Mouse (Mus musculus): ENCODE measurements around the gene B4galt4.
"Not testable (repeated sequence)": the region's sequence is repeated elsewhere in the genome, so short reads cannot be mapped to it uniquely, and the experiment has no call there.

The B4galt4 gene

DNA sequence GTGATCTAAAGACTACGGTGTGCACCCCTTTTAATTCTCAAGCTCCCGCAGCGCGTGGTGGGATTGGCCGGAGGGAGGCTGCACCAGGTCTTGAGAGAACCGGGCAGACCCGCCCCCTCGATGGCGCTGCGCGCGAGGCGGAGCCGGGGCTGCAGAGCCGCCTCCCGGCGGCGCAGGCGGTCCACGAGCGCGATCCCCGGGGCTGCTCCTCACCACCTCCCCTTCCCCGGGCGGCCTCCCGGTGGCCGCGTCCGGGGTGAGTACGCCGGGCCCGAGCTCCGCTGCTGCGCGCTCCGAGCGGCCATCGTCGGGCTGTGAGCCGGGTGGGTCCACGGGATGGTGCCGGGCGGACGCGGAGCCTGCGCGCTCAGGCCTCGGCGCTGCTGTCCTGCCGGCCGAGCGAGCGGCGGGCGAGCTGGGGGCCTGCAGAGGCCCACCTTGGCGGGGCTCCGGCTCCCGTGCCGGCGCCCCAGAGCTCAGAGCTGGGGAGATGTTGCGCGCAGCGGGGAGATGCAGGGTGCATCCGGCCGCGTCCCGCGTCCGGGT, at the start of gene B4galt4:
TSS of gene B4galt4 (plus strand) at position 152 of the 546 bp plus-strand sequence.
- no peak for DNase-seq (ENCODE audit: low read depth, low spot score)

DNA sequence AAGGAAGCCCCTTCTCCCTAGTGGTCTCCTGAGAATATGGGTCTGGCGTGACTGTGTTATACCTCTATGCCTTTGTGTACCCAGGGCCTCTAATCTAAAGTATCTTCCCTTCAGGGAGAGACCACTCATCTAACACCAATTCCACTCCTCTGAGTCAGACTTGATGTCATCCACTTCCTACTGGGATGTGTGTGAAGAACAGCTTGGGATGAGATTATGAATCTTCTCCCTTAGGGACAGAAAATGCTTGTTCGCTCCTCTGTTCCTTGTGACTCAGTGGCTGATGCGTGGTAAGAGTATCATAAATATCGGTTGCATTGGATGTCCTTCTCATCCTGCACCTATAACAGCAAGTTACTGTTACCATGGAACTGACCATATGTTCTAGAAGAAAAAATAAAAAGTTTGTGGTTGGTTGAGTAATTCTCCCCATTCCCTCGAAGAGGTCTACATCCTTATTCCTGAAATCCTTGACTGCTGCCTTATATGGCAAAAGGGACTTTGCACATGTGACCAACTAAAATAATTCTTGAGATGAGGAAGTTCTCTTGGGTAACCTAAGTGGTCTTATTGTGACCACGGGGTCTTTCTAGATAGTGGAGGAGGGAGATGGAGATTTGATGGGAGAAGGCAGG, 47.0 kb upstream of the B4galt4 start:
- no peak for DNase-seq (ENCODE audit: low read depth, low spot score)

DNA sequence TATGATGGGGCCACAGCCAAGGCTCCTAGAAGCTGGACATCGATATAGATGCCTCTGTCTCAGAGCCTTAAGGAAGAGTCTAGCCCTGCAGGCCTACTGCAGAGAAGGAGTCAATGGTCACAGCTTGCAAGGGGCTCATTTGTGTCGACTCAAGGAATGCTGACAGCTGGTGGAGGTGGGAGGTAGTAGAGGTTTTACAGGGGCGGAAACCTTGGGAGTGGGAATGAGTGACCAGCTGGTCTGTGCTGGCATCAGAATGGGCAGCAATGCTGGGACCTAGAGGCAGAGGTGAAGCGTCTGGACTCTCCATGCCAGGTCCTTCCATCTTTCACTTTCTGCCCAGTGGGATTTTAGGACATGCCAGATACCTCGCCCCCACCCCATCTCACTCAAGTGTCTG, 46.5 kb upstream of the B4galt4 start:
- no peak for DNase-seq (ENCODE audit: low read depth, low spot score)

DNA sequence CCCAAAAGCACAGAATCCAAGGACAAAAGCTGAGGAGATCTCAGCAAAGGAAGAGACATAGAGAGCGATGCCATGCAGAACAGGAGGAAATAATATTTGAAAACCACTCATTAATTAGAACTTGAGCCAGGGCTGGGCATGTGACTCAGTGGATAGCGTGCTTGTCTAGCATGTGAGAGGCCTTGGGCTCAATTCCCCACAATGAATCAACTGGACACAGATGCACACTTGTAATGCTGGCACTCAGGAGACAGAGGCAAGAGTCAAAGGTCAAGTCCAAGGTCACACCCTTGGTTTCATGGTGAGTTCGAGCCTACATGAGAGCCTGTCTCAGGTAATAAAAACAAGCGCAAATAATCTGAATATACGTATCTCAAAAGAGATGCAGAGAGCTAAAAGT, 44.5 kb upstream of the B4galt4 start:
- no peak for DNase-seq (ENCODE audit: low read depth, low spot score)

DNA sequence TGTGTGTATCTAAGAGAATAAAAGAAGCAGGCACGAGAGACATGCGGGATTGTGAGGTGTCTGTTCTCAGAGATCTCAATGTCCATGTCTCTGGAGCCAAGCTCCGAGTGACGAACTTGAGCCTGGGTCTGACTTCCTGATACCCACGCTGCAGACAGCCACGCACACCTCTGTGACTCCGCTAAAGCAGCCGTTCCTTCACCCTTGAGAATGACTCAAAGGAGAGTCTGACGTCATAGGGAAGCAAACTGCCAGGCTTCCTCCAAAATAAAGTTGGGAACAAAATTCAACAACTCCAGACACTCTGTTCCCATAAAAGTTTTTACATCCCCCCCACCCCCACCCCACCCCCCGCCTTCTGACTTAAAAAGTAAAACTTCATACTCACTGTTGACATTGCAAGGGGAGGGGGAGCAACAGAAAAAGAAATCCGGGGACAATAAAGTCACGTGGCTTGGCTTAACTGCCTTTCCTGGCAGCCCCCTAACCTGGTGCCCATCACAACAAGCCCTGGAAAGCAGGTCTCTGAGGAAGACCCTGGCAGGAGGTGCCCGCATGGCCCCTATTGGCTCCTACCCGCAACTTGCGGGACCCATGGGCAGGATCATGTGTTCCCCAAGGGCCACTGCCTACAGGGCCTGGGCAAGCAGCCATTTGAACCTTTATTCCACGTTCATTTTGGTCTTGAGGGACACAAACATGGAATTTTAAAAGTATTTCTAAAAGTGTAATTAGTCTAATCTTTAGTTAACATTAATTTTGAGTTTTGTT, 41.5 kb upstream of the B4galt4 start:
- no peak for DNase-seq (ENCODE audit: low read depth, low spot score)

DNA sequence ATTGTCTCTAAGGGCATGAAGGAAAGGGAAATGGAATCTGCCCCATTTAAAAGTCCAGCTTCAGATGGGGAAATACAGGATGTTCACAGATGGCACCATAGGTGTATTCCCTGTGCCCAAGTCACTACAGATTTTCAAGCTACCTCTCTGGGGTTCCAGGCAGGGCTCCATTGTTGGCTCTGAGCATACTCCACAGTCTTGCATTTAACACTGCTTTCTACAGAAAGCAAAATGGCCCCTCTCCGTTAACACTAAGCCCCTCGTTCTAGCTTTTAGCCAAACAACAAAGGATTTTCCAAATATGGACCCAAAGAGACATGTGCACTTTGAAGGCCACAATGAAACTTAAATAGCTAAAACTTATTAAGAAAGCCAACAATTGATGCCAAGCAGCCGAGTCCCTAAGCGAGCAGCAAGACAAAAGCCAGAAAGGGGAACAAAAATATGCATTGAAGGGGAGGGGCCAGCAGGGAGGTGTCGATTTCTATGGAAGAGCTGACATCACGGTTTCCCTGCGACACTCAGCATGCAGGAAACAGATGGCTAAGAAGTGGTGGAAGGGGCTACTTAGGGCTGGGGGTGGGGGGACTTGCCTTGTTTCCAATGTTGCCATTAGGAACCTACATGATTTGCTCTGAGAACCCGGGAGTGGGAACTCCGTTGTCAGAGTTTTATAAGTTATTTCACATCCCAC, 40.4 kb upstream of the B4galt4 start:
- no peak for DNase-seq (ENCODE audit: low read depth, low spot score)

DNA sequence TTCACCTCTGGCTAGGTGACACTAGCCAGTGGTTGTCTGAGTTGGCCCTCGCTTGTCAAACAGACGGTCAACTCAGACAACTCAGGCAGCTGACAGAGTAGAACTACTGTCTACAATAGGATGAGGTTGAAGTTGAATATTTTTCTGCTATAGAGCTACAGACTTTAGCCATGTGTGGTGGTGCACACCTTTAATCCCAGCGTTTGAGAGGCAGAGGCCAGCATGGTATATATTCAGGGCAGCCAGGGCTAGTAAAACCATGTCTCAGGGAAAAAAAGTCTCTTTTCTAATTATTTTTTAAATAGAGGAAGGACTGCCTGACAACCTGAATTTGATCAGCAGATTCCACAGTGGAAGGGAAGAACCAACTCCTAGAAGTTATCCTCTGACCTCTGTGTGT, 39.7 kb upstream of the B4galt4 start:
- DNase-seq (ENCODE audit: low read depth, low spot score): no peak

DNA sequence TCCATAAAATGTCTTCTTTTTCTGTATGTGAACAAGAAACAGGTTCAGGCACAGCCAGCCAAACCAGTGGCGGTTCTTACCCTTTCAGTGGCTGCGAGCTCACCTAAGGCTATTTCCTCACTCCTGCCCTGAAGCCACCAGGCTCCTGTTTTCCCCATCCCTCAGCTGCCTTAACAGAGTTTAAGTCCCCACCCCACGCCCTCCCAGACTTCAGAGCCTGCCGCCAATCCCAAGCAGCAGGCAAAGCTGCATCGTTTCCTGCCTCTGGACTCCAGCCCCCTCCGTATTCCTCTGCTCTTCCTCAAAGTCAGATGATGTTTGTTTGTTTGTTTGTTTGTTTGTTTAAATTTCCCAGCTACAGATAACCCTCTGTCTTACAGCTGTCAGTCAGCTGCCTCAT, 38.6 kb upstream of the B4galt4 start:
- DNase-seq (ENCODE audit: low read depth, low spot score): no peak

DNA sequence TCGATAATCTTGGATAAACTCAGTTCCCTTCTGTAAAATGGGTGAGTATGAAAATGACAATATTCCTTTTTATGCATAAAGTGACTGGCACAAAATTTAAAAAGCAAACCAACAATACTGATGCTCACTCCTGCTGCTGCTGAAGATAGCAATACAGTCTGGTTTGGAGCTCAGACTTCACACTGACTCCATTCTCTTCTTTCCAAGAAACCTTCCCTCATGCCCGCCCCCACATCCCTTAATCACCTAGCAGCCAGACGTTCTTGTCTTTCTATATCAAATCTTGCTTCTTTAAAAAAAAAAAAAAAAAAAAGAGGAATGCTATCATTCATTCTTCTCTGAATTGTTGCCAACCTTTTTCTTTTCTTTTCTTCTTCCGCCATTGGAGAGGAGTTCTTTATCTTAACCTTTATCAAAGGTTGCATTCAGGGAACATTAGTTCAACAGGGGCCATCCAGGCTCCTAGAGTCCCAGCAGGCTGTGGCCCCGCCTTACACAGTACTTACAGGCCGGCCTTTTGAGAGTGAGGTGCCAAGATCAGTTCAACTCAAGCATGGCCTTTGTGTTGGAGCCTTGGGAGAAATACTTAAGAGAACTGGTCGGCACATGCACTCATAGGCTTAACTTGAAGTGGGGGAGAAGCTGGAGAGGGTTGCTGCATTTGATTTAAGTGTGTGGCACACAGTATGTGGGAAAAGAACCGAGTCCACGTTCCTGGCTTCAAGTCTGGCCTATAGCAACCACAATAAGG, 36.4 kb upstream of the B4galt4 start:
- no peak for DNase-seq (ENCODE audit: low read depth, low spot score)

DNA sequence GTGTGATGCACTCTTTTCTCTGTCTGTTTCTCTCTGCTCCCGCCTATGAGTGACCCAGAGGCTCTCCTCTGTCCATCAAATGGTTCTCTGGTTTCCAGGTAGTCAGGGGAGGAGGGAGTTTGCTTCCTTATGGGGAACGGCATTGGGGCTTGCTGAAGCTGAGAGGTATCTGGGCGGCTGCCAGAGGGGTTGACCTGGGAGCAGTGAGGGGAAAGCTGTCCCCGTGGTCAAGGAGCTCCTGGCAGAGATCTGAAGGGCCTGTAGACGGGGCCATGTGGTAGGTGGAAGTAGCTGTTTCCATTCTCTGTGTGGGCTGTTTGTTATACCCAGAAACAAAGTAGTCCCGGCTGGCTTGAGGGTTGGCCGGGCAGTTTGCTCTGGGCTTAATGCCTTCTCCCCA, 35.3 kb upstream of the B4galt4 start:
- DNase-seq (ENCODE audit: low read depth, low spot score): no peak

DNA sequence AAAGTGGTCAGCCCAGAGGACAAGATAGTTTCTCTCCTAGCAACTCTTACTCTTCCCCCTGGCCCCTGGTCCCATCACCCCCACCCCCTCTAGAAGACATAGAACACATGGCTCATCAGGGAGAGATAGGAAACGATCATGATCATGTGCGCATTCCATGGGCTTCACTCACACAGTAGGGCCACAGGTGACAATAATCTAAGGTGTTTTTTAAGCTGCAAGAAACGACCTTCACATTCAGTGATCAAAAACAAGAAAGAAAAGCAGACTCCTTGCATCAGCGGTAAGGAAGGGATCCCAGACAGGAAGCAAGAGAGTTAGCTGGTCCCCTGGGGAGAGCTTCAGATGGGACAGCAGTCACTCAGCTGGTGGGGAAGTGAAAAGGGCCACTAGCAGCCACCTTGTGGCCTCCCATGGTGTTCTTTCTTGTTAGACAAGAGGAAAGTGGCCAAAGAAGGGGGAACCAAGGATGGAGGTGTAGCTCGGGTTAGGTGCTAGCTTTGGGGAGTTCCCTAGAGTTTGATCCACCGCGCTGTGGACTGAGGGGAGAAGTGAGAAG, 33.0 kb upstream of the B4galt4 start:
- no peak for DNase-seq (ENCODE audit: low read depth, low spot score)

DNA sequence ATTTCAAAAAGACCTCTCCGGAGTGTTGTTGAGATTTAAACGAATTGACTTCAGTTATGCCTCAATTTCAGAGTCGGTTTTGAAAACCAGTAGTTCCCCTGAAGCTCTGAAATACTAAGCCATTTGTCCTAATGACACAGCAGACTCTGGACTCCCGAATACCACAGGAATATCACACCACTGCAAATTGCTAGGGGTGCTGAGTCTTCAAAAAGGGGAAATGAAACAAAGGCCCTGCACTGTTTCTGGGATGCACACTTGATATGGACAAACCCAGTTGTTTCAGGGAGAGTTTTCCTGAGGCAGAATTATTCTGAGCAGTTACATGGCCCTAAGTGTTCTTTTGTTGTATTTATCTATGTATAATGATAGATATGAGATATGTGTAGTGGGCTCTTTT, 30.8 kb upstream of the B4galt4 start:
- DNase-seq (ENCODE audit: low read depth, low spot score): no peak

DNA sequence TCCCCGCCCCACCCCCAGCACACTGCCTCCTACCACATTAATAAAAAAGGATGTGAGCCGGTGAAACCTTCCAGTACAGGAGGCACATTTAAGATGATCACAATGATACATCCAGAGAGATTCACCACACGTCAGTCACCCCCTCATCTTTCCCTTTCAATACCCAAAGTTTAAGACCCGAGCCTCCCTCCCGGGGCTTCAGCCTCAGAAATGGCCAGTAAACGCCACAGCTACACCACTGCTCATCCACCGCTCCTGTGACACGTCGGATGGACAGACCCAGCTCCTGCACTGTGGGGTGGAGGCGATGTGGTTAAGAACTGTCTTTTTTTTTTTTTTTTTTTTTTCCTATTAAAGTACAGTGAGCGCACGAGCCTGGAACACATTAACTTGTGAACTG, 30.0 kb upstream of the B4galt4 start:
- DNase-seq (ENCODE audit: low read depth, low spot score): no peak

DNA sequence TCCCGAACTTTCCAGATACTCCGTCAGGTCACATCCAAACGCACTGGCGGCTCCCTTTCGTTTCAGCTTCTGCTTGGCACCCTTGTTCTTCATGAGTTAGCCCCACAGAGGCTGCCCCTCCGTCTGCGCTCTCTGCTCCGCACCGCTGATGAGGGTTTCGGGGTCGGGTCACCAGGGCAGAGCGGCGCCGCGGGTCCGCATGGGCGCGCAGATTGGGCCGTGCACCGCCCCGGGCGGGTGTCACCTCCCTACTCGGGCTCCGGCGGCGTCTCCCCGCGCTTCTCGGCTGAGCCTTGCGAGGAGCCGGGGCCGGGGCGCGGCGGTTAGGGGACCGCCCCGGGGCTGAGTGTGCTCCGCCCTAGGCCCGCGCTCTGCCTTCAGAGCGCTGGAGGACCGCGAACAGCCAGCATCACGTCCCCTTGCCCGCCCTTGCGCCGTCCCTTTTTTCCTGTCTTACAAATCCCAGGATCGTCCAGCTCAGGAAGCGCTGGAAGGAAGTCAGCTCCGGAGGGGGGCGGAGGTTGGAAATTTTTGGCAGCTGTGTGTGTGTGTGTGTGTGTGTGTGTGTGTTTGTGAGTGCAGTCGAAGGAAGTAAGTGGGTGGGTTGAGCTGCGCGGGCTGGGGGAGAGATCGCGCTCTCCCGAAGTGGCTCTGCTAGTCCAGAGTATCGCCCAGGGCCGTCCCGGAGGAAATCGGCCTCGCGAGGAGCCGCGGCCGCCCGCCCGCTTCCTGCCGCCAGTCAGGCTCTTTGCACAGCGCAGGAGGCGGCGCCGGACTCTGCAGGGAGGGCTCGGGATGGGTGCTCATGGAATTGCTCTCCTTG, 29.3 kb upstream of the B4galt4 start, which contains the start of gene Arhgap31:
TSS of gene Arhgap31 (minus strand) at position 694 of the 823 bp plus-strand sequence.
- DNase-seq (ENCODE audit: low read depth, low spot score): no peak

DNA sequence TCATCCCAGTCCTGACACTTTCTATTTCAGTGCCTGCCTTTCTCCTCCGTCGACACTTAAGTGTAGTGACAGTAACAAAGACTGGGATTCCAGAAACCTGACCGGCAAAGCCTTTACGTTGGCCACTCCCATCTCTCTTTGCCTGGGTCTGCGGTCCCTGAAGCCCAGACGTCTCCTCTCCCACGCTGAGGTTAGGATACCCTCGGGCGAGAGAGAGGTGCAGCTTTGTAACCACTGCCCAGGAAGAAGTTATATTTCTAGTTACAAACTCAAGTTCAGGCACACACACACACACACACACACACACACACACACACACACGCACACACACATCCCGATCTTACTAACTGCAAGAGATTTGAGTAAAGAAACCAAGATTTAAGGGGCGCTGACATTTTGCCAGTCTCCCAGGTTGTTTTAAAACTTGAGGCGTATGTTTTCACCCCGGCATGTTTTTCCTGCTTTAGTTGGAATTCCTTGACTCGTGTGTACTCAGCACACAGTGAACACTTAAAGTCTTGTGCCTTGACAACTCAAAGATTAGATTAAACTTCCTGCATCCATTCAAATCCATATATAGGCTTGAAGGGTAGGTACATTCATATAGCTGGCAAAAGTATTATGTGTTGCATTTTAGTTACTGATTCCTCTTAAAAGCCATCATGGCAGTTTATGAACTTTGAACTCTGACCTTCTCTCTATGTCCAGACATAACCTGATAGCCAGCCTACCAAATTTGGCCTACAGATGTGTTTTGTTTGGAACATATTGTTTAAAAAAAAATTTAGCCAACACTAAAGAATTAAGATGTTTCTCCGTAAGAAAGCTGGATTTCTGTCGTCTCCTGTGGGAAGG, 28.4 kb upstream of the B4galt4 start:
- DNase-seq (ENCODE audit: low read depth, low spot score): no peak

DNA sequence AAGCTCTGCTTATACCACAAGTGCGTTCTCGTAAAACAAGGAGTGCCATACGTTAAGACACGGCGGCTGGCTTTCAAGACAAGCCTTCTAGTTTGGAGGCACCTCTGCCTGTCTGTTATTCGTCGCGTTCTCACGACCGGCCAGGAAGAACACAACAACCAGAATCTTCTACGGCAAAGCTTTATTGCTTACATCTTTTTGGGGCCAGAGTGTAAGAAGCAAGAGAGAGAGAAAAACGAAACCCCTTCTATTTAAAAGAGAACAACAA, 27.9 kb upstream of the B4galt4 start:
- DNase-seq (ENCODE audit: low read depth, low spot score): not testable (repeated sequence)

DNA sequence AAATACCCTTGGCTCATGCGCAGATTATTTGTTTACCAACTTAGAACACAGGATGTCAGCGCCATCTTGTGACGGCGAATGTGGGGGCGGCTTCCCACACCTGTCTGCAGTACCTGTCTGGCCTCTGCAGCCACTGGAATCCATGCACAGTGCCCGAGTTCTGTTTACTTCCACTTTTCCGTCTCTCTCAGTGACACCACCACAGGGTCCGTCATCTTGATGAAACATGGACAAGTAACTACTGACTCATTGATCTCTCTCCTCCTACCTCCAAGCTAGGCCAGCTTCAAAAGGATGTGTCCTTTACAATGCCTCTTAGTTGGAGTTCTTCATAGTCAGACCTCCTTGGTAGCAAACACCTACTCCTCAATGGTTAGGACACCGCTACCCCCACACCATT, 20.7 kb upstream of the B4galt4 start:
- DNase-seq (ENCODE audit: low read depth, low spot score): no peak

DNA sequence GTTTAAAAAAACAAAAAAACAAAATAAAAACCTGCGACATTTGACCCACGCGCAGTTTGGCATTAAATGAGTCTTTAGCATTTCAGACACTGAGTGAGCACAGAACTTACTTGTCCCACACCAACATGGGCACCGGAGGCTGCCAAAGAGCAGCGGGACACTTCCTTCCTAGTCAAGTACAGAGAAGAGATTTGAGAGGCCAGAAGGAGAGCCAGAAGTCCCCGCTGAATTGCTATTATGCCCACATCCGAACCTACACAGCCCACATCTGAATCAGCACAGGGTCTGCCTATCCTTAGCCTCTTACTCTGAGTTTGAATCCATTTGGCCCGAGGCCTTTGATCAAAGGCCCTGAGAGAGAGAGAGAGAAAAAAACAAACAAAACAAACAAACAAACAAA, 17.8 kb upstream of the B4galt4 start:
- no peak for DNase-seq (ENCODE audit: low read depth, low spot score)

DNA sequence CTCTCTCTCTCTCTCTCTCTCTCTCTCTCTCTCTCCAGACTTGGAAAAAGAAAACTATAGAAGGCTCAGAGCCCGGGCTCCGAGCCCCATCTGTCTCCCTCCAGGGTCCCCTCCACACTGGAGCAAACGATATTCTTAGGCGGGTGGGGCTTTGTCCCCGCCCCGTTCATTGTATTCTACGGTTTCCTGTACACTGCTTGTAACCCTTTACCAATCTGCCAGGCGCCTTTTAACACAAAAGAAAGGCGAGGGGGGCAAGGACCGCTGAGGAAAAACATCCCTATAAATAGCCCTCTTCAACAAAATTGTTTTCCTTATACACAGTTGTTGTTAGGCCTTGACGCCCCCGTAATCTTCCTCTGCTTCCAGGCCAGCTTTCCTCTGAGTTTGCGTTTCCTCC, 17.1 kb upstream of the B4galt4 start:
- DNase-seq (ENCODE audit: low read depth, low spot score): no peak

DNA sequence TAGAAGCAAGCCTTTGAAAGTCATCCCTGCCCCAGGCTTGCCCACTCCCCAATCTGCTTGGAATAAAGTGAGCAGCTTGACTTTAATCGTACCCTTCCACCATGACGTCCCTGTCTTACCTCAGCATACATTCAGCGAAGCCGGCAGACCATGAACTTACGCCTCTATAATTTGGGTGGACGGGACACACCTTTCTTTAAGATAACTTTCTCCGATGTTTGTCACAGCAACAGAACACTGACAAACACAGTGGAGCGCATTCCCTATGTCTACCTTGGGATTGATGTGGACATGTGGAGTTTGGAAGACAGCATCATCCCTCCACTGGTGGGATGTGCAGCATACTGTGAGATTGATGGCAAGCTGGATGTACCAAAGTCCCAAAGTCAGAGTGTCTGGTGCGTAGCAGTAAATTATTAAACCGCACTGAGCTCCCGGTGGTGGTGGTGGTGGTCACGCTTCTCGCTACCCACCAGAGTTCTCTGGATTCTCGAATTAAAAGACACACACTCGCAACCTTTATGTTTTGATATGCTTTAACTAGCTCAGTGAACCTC, 13.4 kb upstream of the B4galt4 start:
- DNase-seq (ENCODE audit: low read depth, low spot score): no peak

Data from brain, embryonic 18.5 days (tissue).